Mouse (Mus musculus): ENCODE measurements around the gene Aqp5. TPM values are rescaled to one million over a fixed set of nuclear protein-coding genes. Genes with fewer than 3 reads are reported as not detected.
A peak's percentile ranks its signal among the peaks of the same experiment; 100 is the strongest.

Aqp5 gene
- polyA plus RNA-seq, 1 experiment from 2014 or later, result not detected

DNA sequence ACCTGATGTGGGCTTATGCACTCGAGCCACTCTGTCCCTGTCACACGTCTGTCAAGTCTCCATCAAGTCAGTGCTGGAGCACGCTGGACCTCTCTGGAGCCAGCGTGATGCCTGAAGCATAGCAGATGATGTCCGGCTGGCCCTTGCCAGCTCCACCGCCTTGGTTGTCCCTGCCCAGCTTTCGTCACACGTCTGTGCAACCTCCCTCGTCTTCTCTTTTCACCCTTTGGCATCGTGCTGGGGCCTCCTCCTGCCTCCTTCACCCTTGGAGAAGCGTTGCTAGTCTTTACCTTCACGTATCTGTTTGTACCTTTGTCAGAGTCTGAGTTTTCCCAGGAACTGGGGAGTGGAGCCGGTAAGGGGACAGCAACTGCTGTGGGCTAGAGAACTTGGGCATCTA, 23.7 kb downstream of the Aqp5 start:
- H3K4me3 ChIP-seq, result no peak overlapping the region
- no peaks in the 10 kb centered on the region for H3K9me3 ChIP-seq
- no peaks in the 10 kb centered on the region for H3K36me3 ChIP-seq
- ATAC-seq (replicated peaks), result no peak
- H3K4me2 ChIP-seq (replicated peaks), result no peak overlapping the region
- no peak overlapping the region for H3K9ac ChIP-seq (replicated peaks)
- H3K4me1 ChIP-seq, result peaks cover 24% of the 10 kb centered on the region
- whole genome bisulfite sequencing, result 66% methylated on average over 13 of the region's 13 CpGs
- no peak overlapping the region for H3K27ac ChIP-seq (replicated peaks)
- H3K27me3 ChIP-seq, result no peaks in the 10 kb centered on the region

GRCm38 (mm10) chr15:99614753-99615152, 24.2 kb downstream of the Aqp5 start:
- Histone ChIP-seq H3K9me3 (no peaks in the 10 kb centered on the region), H3K27me3 (no peaks in the 10 kb centered on the region), H3K9ac (replicated peaks) (0 out of 2 replicates have a peak overlapping the region, but pooled peaks have one; percentile 7), H3K4me2 (replicated peaks) (no peak overlapping the region), H3K27ac (replicated peaks) (no peak overlapping the region), H3K4me3 (no peak overlapping the region), H3K4me1 (peaks cover 28% of the 10 kb centered on the region), H3K36me3 (no peaks in the 10 kb centered on the region)
- no peak for ATAC-seq (replicated peaks)
- 1% methylated on average over 12 of the region's 12 CpGs for WGBS

DNA sequence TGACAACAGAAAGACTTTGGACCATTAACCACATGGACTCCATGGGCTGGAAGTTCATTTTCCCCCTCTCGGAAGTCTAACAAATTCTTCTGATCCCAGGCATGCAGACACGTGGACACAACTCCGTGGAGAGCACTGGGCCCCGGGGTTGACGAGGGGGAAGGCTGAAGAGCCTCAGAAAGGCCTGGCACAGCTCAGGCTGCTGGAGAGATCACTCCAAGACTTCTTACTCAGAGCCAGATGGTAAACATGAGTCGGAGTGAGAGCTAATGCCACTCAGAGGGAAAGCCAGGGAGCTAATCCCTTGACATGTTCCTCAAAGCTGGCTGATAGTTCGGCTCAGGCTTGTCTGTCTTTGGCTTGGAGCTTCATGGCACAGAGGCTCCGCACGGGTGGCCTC, 24.7 kb downstream of the Aqp5 start:
- no peak overlapping the region for H3K4me2 ChIP-seq (replicated peaks)
- ATAC-seq (replicated peaks), result no peak
- 0 out of 2 replicates have a peak overlapping the region, but pooled peaks have one; percentile 14 for H3K27ac ChIP-seq (replicated peaks)
- H3K4me3 ChIP-seq, result no peak overlapping the region
- H3K9me3 ChIP-seq, result no peaks in the 10 kb centered on the region
- H3K27me3 ChIP-seq, result no peaks in the 10 kb centered on the region
- H3K9ac ChIP-seq (replicated peaks), result no peak overlapping the region
- H3K4me1 ChIP-seq, result peaks cover 31% of the 10 kb centered on the region
- WGBS, result 33% methylated on average over 9 of the region's 9 CpGs
- H3K36me3 ChIP-seq, result no peaks in the 10 kb centered on the region

GRCm38 (mm10) chr15:99618595-99618994, 28.0 kb downstream of the Aqp5 start:
- peaks cover 22% of the 10 kb centered on the region for H3K4me1 ChIP-seq
- H3K9me3 ChIP-seq, result no peaks in the 10 kb centered on the region
- no peak overlapping the region for H3K4me3 ChIP-seq
- peaks cover 10% of the 10 kb centered on the region for H3K36me3 ChIP-seq
- no peaks in the 10 kb centered on the region for H3K27me3 ChIP-seq
- no peak for ATAC-seq (replicated peaks)
- no peak overlapping the region for H3K27ac ChIP-seq (replicated peaks)
- WGBS, result 85% methylated on average over 3 of the region's 3 CpGs
- no peak overlapping the region for H3K4me2 ChIP-seq (replicated peaks)
- H3K9ac ChIP-seq (replicated peaks), result no peak overlapping the region

DNA sequence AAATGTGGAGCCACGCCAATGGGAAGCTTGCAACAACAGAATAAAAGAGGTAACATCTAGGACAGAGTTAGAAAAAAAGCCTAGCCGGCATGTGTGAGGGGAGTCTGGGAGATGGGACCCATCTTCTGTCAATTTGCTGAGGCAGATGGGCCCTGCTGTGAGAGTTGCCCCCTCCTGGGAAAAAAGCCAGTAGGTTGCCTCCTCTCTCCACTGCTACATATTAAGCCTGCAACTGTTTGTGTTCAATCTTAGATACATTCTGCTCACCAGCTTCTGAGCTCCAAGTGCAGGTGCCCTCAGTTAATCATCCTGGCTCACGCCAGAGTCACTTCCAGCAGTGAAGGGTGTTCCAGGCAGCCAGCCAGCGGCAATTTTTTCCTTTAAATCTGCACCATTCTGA, 29.2 kb downstream of the Aqp5 start:
- ATAC-seq (replicated peaks), result no peak; the same call in 1 of the 2 replicates
- Histone ChIP-seq H3K9me3 (no peaks in the 10 kb centered on the region), H3K4me1 (peaks cover 15% of the 10 kb centered on the region), H3K27me3 (no peaks in the 10 kb centered on the region), H3K4me3 (no peak overlapping the region), H3K9ac (replicated peaks) (no peak overlapping the region), H3K36me3 (peaks cover 20% of the 10 kb centered on the region), H3K27ac (replicated peaks) (peak overlapping the region; percentile 56), H3K4me2 (replicated peaks) (no peak overlapping the region)
- 66% methylated on average over 4 of the region's 4 CpGs for WGBS

DNA sequence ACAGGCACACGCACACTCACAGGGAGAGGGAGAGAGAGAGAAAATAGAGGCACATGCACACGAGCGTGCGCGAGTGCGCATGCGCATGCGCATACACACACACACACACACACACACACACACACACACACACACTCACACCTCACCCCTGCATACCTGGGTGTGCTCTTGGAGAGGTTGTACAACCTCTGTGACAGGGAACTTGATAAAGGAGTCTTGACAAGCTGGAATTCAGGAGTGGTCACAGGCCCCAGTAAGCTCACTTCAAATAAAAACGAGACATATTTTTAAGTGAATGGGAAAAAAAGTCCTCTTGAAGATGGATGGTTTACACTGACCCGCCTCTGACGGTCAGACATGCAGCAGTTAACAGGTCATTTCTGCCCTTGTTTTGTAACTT, 31.5 kb downstream of the Aqp5 start:
- Histone ChIP-seq H3K9ac (replicated peaks) (no peak overlapping the region), H3K9me3 (no peaks in the 10 kb centered on the region), H3K27me3 (no peaks in the 10 kb centered on the region), H3K4me2 (replicated peaks) (no peak overlapping the region), H3K4me1 (0 out of 2 replicates have a peak, but pooled peaks cover 6% of the 10 kb centered on the region), H3K4me3 (no peak overlapping the region), H3K36me3 (peaks cover 40% of the 10 kb centered on the region), H3K27ac (replicated peaks) (no peak overlapping the region)
- 95% methylated on average over 11 of the region's 11 CpGs for WGBS
- no peak for ATAC-seq (replicated peaks)

- Histone ChIP-seq H3K9ac (replicated peaks) (no peak overlapping the region), H3K4me2 (replicated peaks) (no peak overlapping the region), H3K9me3 (no peaks in the 10 kb centered on the region), H3K4me1 (no peaks in the 10 kb centered on the region), H3K27ac (replicated peaks) (no peak overlapping the region), H3K36me3 (peaks cover 68% of the 10 kb centered on the region), H3K27me3 (no peaks in the 10 kb centered on the region), H3K4me3 (no peak overlapping the region)
- no peak for ATAC-seq (replicated peaks)
Observed at GRCm38 (mm10) chr15:99631618-99632017, 41.0 kb downstream of the Aqp5 start.

DNA sequence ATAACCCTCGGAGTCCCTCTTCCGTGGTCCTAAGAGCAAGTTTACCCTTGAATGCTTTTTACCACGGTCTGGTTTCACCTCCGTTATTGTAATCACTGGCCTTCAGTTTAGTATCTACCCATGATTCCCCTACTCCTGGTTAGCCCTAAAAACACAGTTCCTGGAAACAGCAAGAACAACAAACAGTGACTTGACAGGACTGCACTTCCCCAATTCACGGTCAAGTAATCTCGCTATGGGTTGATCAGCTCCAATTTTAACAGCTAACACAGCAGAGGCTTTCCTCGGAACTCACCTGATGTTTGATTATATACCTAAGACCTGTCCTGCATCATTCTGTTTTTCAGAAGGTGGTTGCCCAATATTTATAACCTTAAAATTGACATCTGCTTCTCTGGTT, 44.1 kb downstream of the Aqp5 start:
- Histone ChIP-seq H3K9me3 (no peaks in the 10 kb centered on the region), H3K9ac (replicated peaks) (no peak overlapping the region), H3K27ac (replicated peaks) (no peak overlapping the region), H3K4me2 (replicated peaks) (no peak overlapping the region), H3K36me3 (peaks cover 60% of the 10 kb centered on the region), H3K4me1 (0 out of 2 replicates have a peak, but pooled peaks cover 3% of the 10 kb centered on the region), H3K4me3 (no peak overlapping the region), H3K27me3 (no peaks in the 10 kb centered on the region)
- no peak for ATAC-seq (replicated peaks)
- 92% methylated on average over 7 of the region's 7 CpGs for WGBS

GRCm38 (mm10) chr15:99637405-99638123, 47.0 kb downstream of the Aqp5 start:
- Histone ChIP-seq H3K4me1 (0 out of 2 replicates have a peak, but pooled peaks cover 3% of the 10 kb centered on the region), H3K27ac (replicated peaks) (peak overlapping the region; percentile 73), H3K9ac (replicated peaks) (no peak overlapping the region; the same call in 1 of the 2 replicates), H3K27me3 (no peaks in the 10 kb centered on the region), H3K4me2 (replicated peaks) (no peak overlapping the region), H3K4me3 (no peak overlapping the region), H3K9me3 (no peaks in the 10 kb centered on the region), H3K36me3 (peaks cover 32% of the 10 kb centered on the region)
- 69% methylated on average over 12 of the region's 12 CpGs for WGBS
- ATAC-seq (replicated peaks), result no peak; the same call in 1 of the 2 replicates

GRCm38 (mm10) chr15:99638124-99638485, 47.5 kb downstream of the Aqp5 start:
- no peak overlapping the region for H3K9ac ChIP-seq (replicated peaks)
- no peak overlapping the region for H3K4me2 ChIP-seq (replicated peaks)
- no peak overlapping the region for H3K4me3 ChIP-seq
- H3K36me3 ChIP-seq, result peaks cover 30% of the 10 kb centered on the region
- H3K9me3 ChIP-seq, result no peaks in the 10 kb centered on the region
- H3K27ac ChIP-seq (replicated peaks), result peak overlapping the region; percentile 73
- no peak for ATAC-seq (replicated peaks)
- no peaks in the 10 kb centered on the region for H3K27me3 ChIP-seq
- 76% methylated on average over 5 of the region's 5 CpGs for WGBS
- H3K4me1 ChIP-seq, result 0 out of 2 replicates have a peak, but pooled peaks cover 3% of the 10 kb centered on the region

GRCm38 (mm10) chr15:99642622-99643021, 52.0 kb downstream of the Aqp5 start:
- Histone ChIP-seq H3K4me3 (no peak overlapping the region), H3K9ac (replicated peaks) (no peak overlapping the region), H3K36me3 (peaks cover 6% of the 10 kb centered on the region), H3K27me3 (no peaks in the 10 kb centered on the region), H3K4me2 (replicated peaks) (no peak overlapping the region), H3K9me3 (no peaks in the 10 kb centered on the region), H3K4me1 (peaks cover 27% of the 10 kb centered on the region), H3K27ac (replicated peaks) (no peak overlapping the region)
- WGBS, result 81% methylated on average over 6 of the region's 6 CpGs
- no peak for ATAC-seq (replicated peaks)

DNA sequence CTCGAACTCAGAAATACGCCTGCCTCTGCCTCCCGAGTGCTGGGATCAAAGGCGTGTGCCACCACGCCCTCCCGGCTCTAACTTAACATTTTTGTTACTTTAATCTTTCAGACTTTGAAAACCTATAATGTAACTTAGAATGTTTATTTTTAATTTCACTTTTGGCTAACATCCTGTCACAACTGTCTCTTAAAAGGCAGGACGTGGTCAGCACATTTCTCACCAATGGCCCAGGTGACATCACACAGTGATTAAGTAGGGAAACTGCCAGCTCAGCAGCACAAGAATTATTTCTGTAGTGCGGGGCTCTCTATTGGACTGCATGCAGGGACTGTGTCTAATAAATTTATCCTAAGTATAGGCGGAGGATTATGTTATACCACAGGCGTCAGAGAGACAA, 53.2 kb downstream of the Aqp5 start:
- H3K27ac ChIP-seq (replicated peaks), result peak overlapping the region; percentile 49; the same call in 1 of the 2 replicates
- no peak for ATAC-seq (replicated peaks)

More for the DNA sequence above, 53.2 kb downstream of the Aqp5 start:
- no peaks in the 10 kb centered on the region for H3K9me3 ChIP-seq
- peaks cover 37% of the 10 kb centered on the region for H3K4me1 ChIP-seq
- H3K36me3 ChIP-seq, result peaks cover 6% of the 10 kb centered on the region
- H3K4me2 ChIP-seq (replicated peaks), result no peak overlapping the region
- no peaks in the 10 kb centered on the region for H3K27me3 ChIP-seq
- 68% methylated on average over 10 of the region's 10 CpGs for WGBS
- H3K9ac ChIP-seq (replicated peaks), result no peak overlapping the region
- no peak overlapping the region for H3K4me3 ChIP-seq

All from forebrain, embryonic 15.5 days (tissue).